Mouse (Mus musculus): ENCODE results near the gene Tsga13. TPM values are rescaled to one million over a fixed set of nuclear protein-coding genes. Genes with fewer than 3 reads are reported as not detected.

Tsga13 gene
- total RNA-seq (2022): not detected

- no peak for DNase-seq
Measured at GRCm38 (mm10) chr6:30915473-30915872, at the start of gene Tsga13. Gene Tsga13, minus strand, starts transcription at chr6:30915573.

- peak; percentile 5 for DNase-seq
Measured at GRCm38 (mm10) chr6:30958736-30959540, 43.6 kb upstream of the Tsga13 start, which contains the start of gene Klf14. Gene Klf14, minus strand, starts transcription at chr6:30959078.

DNA sequence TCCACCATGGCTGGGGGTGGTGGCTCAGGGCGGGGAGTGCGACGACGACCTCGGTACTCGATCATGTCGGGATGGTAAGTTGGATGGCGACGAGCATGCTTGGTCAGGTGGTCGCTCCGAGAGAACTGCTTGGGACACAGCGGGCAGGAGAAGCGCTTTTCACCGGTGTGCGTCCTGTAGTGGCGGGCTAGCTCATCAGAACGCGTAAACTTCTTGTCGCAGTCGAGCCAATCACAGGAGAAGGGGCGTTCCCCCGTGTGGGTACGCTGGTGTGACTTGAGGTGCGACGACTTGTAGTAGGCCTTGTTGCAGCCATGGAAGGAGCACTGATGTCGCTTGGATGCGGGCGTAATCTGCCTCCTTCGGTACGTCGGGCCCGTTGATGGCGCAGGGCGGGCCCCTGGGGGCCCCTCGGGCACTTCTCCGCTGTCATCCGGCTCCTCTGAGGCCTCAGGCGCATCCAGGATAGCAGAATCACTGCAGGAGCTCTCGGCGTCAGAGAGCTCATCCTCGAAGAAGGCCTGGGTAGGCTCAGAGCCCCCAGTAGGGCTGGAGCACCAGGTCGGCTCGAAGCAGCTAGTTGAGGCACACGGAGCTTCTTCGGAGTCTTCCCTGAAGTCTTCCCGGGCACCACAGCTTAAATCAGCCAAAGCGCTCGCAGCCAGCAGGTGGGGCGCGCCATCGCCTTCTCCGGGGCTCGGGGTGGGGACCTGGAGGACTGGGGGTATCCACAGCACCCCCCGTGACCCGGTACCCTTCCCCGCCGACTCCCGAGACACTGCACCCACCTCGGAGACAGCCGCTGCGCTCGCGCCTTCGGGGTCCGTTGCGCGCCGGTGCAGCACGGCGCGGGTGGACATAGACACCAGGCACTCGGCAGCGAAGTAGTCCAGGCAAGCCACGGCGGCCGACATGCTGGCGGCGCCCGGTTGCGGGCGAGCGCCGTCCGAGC is 42.7 kb upstream of the Tsga13 start:
- no peak for DNase-seq

- DNase-seq: no peak
Measured at GRCm38 (mm10) chr6:30939264-30939663, 23.9 kb upstream of the Tsga13 start.

DNA sequence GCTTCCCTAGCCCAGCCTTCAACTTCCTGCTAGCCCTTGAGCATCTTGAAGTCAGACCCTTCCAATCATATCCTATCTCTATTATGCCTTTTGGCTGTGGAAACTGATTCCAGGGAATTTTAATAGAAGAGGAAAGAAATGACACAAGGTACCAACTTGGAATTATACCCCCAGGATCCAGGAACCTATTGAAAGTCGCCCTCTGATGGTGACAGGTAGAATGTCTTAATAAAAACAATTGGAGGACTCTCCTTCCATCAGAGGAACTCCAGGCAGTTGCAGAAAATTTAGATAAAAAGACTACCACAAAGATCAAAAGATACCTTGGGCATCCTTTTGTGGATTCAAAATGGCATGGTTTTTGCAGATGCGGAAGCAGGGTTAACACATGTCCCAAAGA is 7.4 kb upstream of the Tsga13 start:
- no peak for DNase-seq

DNA sequence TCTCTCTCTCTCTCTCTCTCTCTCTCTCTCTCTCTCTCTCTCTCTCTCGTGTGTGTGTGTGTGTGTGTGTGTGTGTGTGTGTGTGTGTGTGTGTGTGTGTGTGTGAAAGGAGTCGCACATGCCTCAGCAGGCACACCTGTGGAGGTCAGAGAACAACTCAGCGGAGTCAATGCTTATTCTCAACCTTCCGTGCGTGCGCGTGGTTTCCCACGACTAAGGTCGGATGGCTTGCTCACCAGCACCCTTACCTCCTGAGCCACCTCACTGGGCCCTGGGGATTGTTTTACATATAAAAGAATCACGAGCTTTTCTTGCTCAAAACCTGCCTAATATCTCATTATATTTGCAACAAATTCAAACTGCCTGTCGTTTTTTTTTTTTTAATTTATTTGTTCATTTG is 6.5 kb upstream of the Tsga13 start:
- no peak for DNase-seq

DNA sequence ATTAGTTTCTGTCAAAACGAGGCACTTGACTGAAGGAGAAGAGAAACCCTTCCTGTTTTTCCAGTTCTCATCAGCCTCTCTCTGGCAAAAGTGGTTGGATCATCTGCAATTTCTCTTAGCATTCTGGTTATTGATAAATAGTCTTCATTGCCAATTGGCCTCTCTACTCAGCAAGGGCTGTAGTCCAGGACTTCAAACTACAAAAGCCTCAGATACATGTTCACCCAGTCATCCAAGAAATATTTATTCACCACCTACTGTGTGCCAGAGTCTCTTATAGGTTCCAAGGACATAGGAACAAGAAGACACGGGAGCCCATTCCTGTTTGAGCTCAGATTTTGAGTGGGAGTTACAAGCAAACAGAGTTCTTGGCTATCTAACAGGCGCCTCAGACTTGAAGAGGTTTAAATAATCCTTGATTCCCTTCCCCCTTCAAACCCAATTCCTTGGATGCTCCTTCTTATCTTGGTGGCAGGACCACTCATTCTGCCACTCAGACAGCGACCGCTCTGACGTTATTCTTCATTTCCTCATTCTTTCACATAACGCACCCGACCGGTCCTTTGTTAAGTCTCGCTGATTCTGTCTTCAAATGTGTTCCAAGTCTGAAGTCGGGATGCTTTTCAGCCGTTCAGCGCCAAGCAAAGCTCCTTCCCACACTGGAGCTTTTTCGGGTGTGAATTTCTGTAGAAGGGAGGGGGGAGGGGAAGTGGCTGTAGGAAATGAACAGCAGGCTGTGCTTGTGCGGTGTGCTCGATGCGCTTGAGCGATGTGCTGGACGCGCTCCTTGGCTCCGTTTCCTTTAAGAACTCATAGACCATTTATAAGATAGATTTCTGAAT is 5.7 kb upstream of the Tsga13 start:
- no peak for DNase-seq

GRCm38 (mm10) chr6:30907970-30908369 is 7.4 kb downstream of the Tsga13 start:
- DNase-seq: no peak

- no peak for DNase-seq
Measured at GRCm38 (mm10) chr6:30904911-30905310, 10.5 kb downstream of the Tsga13 start.

DNA sequence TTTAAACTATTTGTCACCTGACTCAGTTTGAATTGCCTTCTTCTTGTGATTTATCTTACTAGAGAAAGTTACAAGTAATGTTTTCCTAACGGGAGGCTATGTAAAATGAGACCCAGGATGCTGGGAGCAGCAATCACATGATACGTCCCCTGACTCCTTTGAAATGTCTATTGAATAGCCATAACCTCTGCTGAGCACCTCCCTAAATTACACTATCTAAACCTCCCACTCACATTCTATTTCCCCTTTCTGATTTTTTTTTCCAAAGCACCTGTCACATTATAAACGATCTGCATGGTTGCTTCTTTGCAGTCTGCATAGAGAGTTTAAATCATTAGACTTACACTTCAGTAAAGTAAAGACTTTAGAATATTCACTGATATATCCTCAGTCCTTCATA is 11.3 kb downstream of the Tsga13 start:
- DNase-seq: no peak

GRCm38 (mm10) chr6:30897520-30897919 is 17.9 kb downstream of the Tsga13 start:
- DNase-seq: no peak

DNA sequence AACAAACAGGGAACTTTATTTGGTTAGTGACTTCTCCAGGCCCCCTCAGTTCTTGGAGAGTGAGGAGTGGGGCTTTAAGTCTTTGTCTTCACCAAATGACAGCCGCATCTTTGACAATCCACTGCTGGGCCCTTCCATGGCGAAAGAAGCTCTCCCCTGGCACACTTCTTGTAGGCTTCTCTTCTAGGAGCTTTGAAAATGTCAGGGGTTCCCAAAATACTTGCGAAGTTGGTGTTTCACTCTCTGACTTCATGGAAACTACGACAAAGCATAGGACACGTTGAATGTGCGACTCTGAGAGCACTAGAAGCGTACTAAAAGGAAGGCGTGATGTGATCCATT is 18.4 kb downstream of the Tsga13 start:
- no peak for DNase-seq

DNA sequence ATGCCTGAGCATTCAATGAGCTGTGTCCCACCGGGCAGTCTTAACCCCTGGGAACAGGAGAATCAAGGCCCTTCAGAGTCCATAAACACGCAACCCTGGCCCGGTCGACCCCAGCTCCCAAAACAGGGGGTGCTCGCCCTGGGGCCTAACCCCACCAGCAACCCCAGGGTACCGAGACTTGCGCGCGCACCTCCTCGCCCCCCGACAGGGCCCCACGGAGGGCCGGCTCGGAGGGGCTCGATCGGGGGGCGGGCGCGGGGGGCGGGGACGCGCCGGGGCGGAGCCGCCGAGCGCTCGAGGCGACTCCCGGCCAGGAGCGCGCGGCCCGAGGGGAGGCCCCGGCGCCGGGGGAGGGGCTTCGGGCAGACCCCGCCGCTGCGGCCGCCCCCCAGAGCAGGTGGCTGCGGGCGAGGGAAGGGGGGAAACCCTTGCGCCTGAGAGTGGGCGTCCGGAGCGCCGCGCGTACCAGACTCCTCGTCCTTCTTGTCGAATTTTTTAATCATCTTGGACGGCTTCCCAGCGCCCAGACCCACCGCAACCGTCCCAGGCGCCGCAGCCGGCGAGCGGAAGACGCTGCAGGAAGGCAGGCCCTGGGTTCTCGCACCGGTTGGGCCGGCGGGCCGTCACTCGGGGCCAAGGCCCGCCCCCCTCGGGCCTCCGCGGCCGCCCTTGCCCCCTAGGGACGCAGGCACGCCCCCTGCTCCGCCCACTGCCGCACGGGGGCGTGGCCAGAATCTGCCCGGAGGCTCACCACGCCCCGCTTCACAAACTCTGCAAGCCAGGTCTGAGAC is 19.0 kb downstream of the Tsga13 start, which contains the start of gene Copg2:
Copg2 (minus strand) TSS at position 600 of the 791 bp plus-strand sequence.
- peak; percentile 92 for DNase-seq

DNA sequence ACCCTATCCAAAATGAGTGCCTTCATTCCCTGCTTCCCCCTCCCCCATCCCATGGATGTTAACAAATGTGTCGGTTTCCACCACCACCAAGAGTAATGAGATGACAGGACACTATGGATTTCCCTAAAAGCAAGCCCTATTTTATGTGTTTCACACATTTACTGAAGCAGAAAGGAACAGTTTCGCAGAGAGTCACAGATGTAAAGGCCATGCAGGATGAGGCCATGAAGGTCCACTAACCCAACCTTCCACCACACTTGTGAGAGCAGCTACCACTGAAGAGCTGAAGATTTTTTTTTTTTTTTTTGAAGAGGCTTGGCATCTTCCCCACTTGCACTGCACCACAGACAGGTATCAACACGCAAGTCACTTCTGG is 19.6 kb downstream of the Tsga13 start:
- DNase-seq: no peak

DNA sequence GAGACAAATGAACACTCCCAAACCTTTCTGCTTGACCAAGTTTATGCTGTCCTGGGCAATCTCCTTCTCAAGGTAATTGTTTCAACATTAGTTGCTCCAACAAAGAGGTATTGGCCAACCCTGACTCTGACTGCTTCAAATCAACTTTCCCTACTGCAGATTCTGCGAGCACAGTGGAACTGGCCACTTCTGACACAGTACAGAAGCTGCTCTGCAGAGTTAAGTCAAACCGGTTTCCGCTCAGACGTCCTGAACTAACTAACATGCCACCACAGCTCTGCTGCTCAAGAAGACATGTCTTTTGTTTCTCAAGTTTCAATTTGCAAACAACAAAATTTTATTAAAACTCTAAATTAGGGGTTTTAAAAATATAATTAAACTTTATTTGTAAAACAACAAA is 22.3 kb downstream of the Tsga13 start:
- no peak for DNase-seq

- DNase-seq: no peak
Measured at GRCm38 (mm10) chr6:30891761-30892160, 23.6 kb downstream of the Tsga13 start.

DNA sequence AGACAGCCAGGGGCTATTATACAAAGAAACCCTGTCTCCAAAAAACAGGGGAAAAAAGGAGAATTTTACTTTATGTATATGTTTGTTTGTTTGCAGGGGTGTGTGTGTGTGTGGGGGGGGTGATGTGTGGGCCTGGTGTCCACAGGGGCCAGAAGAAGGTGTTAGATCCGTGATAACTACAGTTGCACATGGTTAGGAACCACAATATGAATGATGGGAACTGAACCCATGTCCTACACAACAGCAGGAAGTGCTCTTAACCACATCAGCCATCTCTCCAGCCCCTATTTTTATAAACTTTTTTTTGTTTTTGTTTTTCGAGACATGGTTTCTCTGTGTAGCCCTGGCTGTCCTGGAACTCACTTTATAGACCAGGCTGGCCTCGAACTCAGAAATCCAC is 30.5 kb downstream of the Tsga13 start:
- no peak for DNase-seq

GRCm38 (mm10) chr6:30883491-30883890 is 31.9 kb downstream of the Tsga13 start:
- DNase-seq: no peak

- DNase-seq: no peak
Measured at GRCm38 (mm10) chr6:30876661-30877060, 38.7 kb downstream of the Tsga13 start.

GRCm38 (mm10) chr6:30866501-30866900 is 48.9 kb downstream of the Tsga13 start:
- DNase-seq: no peak

GRCm38 (mm10) chr6:30865031-30865678 is 50.2 kb downstream of the Tsga13 start:
- DNase-seq: no peak

Measured in adrenal gland, adult 8-10 months (tissue).